Mouse (Mus musculus) lung, postnatal 25 days (tissue): ENCODE measurements around the gene Gm49395.
A peak's percentile ranks its signal among the peaks of the same experiment; 100 is the strongest.

Experiments
- DNase-seq: peaks from one replicate; pipeline ENCODE4 v3.0.0; 2022; ENCODE audit warnings: low spot score

The Gm49395 gene

DNA sequence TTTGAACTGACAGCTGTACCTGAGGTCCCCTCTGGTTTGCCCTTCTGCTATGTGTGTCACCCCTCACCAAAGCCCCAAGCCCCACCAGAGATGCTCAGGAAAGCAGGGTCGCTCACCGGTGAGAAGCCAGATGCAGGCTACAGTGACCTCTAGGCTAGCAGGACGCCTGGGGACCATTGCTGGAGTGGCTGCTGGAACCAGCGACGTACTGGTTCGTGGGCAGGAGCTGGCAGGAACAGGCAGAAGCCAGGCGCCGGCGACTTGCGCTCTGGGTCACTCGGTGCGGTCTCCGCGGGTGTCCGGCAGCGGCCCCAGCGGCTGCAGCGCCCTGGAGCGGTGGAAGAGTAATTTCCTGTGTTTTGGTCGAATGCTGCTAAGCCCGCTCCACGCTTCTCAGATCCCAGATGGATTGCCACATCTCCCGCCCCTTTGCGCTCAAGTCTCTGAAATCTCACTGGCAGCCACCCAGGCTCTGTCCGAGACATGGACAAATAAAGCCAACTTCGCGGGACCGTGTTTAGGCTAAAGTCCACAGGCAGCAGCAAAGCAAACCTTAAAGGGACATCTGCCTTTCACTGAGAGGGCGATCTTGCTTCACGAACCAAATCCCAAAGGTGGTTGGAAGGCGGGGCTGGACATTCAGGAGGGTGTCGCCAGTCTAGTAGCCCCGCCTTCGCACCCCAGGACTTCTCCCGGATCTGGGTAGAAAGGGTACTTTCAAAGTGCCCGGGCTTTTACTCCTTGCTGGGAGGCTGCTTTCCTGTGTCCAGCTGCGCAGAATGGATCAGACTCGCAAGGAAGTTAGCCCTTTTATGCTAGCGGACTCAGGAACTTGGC lies at the start of gene Gm49395, which contains the start of gene Itga1:
Gene Gm49395 (minus strand): TSS at position 567 of the 837 bp plus-strand sequence.
Gene Itga1 (minus strand): TSS at position 610 of the 837 bp plus-strand sequence.
- DNase-seq = peak; percentile 89

DNA sequence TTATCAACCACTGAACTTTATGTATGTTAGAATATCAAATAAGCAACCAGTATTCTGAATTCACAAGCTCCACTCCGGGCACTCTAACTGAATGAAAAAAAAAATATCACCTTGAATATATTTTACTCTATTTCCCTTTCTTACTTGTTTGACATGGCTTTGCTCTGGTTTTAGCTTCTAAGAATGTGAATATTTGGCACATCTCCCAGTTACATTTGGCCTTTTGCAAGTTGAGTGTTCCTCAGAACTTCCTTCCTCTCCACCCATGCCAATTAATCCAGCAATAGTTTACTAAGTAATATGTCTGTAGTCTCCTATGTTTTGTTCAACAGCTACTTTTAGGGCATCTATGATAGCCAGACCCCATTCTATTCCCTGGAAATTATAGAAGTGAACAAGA lies 48.9 kb upstream of the Gm49395 start:
- DNase-seq = peak; percentile 43

- DNase-seq = no peak
Measured at GRCm38 (mm10) chr13:115149849-115150248, 48.1 kb upstream of the Gm49395 start.

- no peak for DNase-seq
Measured at GRCm38 (mm10) chr13:115143575-115143974, 41.9 kb upstream of the Gm49395 start.

- no peak for DNase-seq
Measured at GRCm38 (mm10) chr13:115142066-115142465, 40.3 kb upstream of the Gm49395 start.

- no peak for DNase-seq
Measured at GRCm38 (mm10) chr13:115138513-115138912, 36.8 kb upstream of the Gm49395 start.

DNA sequence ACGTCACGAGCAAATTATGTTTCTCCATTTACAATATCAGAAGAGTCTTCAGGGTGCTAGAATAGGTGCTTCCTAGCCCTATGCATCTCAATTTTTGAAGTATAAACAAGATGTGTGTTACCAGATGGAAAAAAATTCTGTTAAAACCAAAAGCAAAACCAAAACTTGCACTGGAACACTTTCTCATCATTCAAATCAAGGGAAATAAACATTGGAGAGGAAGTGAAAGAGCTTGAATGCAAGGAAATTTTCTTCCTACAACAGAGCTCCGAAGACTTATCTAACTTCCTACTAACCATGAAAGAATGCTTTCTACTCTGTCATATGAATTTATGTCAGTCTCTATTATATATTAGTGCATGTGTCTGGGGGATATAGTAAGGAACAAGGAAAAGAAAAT lies 35.0 kb upstream of the Gm49395 start:
- peak; percentile 26 for DNase-seq

DNA sequence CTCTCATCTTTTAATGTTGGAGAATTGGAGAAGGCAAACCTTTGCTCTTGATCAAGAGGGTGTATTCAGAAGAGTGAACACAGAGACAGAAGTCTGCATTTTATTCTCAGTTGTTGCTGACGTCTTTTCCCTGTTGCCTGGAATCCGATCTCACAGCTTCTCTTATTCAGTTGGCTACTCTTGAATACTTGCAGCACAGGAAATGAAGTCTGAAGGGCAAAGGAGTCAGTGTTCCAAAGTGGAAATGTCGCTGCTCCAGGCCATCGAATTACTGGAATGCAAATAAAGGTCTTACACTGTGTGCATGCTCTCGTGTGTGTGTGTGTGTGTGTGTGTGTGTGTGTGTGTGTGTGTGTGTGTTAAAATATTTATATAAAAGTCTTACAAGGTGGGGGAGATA lies 30.7 kb upstream of the Gm49395 start:
- DNase-seq = no peak

DNA sequence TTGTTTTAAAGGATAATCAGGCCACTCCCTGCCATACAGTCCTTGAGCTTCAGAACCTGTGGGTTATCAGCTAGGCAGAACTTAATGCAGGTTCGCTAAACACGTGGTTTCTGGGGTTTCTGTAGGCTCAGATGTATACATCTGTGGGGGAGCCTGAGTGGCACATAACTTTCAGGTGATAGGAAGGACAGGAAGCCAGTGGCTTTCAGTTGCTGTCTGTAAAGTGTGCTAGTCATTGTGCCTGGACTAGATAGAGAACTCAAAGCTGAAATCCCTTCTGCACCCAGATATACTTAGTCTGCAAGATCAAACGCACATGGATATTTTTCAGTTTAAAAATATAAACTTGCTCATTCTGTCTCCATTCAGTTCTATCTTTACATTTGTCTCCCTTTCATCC lies 29.7 kb upstream of the Gm49395 start:
- no peak for DNase-seq

- DNase-seq = no peak
Measured at GRCm38 (mm10) chr13:115130035-115130434, 28.3 kb upstream of the Gm49395 start.

GRCm38 (mm10) chr13:115127826-115128225 lies 26.1 kb upstream of the Gm49395 start:
- DNase-seq = no peak

DNA sequence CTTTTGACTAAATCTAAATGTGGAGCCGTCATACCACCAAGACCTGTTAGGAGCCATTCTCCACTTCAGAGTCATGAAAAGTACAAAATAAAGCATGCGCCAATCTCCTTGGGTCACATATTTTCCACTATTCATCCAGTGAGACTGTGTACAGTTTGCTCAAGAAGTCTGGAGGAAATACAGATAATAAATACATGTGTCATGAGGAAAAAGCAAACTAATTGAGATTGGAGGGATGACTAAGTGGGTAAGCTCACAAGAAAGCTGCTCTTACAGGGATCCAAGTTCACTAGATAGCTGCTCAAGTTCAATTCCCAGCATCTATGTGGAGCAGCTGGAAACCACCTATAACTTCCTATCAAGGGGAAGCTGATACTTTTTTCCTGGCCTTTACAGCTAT lies 24.8 kb upstream of the Gm49395 start:
- DNase-seq = no peak

- DNase-seq = peak; percentile 22
Measured at GRCm38 (mm10) chr13:115125130-115125529, 23.4 kb upstream of the Gm49395 start.

GRCm38 (mm10) chr13:115124521-115124920 lies 22.8 kb upstream of the Gm49395 start:
- DNase-seq = no peak

- no peak for DNase-seq
Measured at GRCm38 (mm10) chr13:115118756-115119155, 17.0 kb upstream of the Gm49395 start.

DNA sequence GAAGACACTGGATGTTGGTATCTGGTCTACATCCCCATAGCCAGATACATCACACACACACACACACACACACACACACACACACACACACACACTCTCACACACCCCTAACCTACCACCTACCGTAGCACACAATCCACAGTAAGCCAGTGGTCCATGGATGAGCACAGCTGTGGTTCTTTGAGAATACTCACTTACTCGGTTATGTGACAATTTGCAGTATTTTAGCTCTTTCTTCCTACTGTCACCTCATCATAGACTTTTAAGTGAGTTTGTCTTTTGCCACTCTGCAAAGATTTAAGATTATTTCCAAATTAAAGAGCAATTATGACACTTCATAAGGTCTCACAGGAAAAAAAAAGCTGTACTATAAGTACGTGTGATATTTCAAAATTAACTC lies 16.5 kb upstream of the Gm49395 start:
- no peak for DNase-seq

- DNase-seq = no peak
Measured at GRCm38 (mm10) chr13:115116930-115117621, 15.4 kb upstream of the Gm49395 start.

- DNase-seq = no peak
Measured at GRCm38 (mm10) chr13:115109628-115110027, 7.9 kb upstream of the Gm49395 start.

DNA sequence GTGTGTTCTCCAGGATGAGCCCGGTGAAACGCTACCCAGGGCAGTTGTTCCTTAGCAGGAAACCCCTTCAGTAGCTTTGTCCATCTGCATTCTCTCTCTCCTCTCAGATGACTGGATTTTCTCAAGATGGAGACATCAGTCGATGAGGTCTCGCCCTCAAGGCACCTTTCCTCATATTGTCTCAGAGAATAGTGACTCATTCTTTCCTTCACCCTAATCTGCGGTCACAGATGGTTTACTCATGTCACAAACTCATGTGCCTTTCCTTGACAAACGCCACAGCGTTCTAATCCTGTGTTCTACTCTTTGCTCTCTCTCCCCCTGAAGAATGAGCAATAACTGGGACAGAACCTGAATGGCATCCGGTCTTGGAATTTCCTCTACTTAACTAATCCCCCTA lies 5.7 kb upstream of the Gm49395 start:
- DNase-seq = no peak

- peak; percentile 65 for DNase-seq
Measured at GRCm38 (mm10) chr13:115106183-115106582, 4.5 kb upstream of the Gm49395 start.

- DNase-seq = no peak
Measured at GRCm38 (mm10) chr13:115102754-115103153, 1.0 kb upstream of the Gm49395 start.

- DNase-seq = no peak
Measured at GRCm38 (mm10) chr13:115100381-115101177, 1.1 kb downstream of the Gm49395 start.
